Mouse (Mus musculus) T-helper 1 cell (primary cell): ENCODE data around the gene Fap.

Experiments used
- in situ Hi-C: fragments of 300-600 bp; cut with MboI, MseI; formaldehyde crosslinking; loops from one replicate; pipeline ENCODE4 v1.15.1; 2025; ENCODE audit warnings: high pct_unique_total_duplicates

Gene Fap

GRCm38 (mm10) chr2:62573753-62574159 is at the start of gene Fap:
Gene Fap (minus strand): TSS chr2:62574075.
- in situ Hi-C loops: no loop called here

GRCm38 (mm10) chr2:62623024-62623441 is 49.2 kb upstream of the Fap start:
- in situ Hi-C loops: loop anchor here (25.0 kb wide), 1 partner anchor 636 kb away; no protein-coding TSS in a partner anchor

GRCm38 (mm10) chr2:62619679-62620078 is 45.8 kb upstream of the Fap start:
- in situ Hi-C loops: loop anchor here (25.0 kb wide), 1 partner anchor 632 kb away; no protein-coding TSS in a partner anchor

- in situ Hi-C loops: loop anchor here (25.0 kb wide), 1 partner anchor 632 kb away; no protein-coding TSS in a partner anchor
Measured at GRCm38 (mm10) chr2:62618934-62619341, 45.1 kb upstream of the Fap start.

- in situ Hi-C loops: loop anchor here (25.0 kb wide), 1 partner anchor 626 kb away; no protein-coding TSS in a partner anchor
Measured at GRCm38 (mm10) chr2:62613133-62613532, 39.3 kb upstream of the Fap start.

GRCm38 (mm10) chr2:62606205-62606604 is 32.3 kb upstream of the Fap start:
- in situ Hi-C loops: loop anchor here (25.0 kb wide), 1 partner anchor 619 kb away; no protein-coding TSS in a partner anchor

GRCm38 (mm10) chr2:62603530-62603929 is 29.7 kb upstream of the Fap start:
- in situ Hi-C loops: loop anchor here (25.0 kb wide), 1 partner anchor 616 kb away; no protein-coding TSS in a partner anchor

GRCm38 (mm10) chr2:62596586-62596985 is 22.7 kb upstream of the Fap start:
- in situ Hi-C loops: no loop called here

GRCm38 (mm10) chr2:62594491-62594890 is 20.6 kb upstream of the Fap start:
- in situ Hi-C loops: no loop called here

GRCm38 (mm10) chr2:62591555-62591954 is 17.7 kb upstream of the Fap start:
- in situ Hi-C loops: no loop called here

GRCm38 (mm10) chr2:62589333-62589732 is 15.5 kb upstream of the Fap start:
- in situ Hi-C loops: no loop called here

- in situ Hi-C loops: no loop called here
Measured at GRCm38 (mm10) chr2:62585769-62586168, 11.9 kb upstream of the Fap start.

GRCm38 (mm10) chr2:62574962-62575361 is 1.1 kb upstream of the Fap start:
- in situ Hi-C loops: no loop called here

GRCm38 (mm10) chr2:62574250-62574649 is 375 bp upstream of the Fap start:
- in situ Hi-C loops: no loop called here

- in situ Hi-C loops: no loop called here
Measured at GRCm38 (mm10) chr2:62573099-62573752, 649 bp downstream of the Fap start.

- in situ Hi-C loops: no loop called here
Measured at GRCm38 (mm10) chr2:62564687-62565086, 9.2 kb downstream of the Fap start.

GRCm38 (mm10) chr2:62562661-62563485 is 11.0 kb downstream of the Fap start:
- in situ Hi-C loops: no loop called here

GRCm38 (mm10) chr2:62557417-62557816 is 16.5 kb downstream of the Fap start:
- in situ Hi-C loops: no loop called here

GRCm38 (mm10) chr2:62556349-62556748 is 17.5 kb downstream of the Fap start:
- in situ Hi-C loops: no loop called here

- in situ Hi-C loops: no loop called here
Measured at GRCm38 (mm10) chr2:62549659-62550058, 24.2 kb downstream of the Fap start.

GRCm38 (mm10) chr2:62549131-62549530 is 24.7 kb downstream of the Fap start:
- in situ Hi-C loops: no loop called here

- in situ Hi-C loops: no loop called here
Measured at GRCm38 (mm10) chr2:62548104-62548503, 25.8 kb downstream of the Fap start.

GRCm38 (mm10) chr2:62535483-62535882 is 38.4 kb downstream of the Fap start:
- in situ Hi-C loops: no loop called here
